Mouse (Mus musculus): Measurements from ENCODE around the gene Hist1h3e.
A peak's percentile ranks its signal among the peaks of the same experiment; 100 is the strongest.

The Hist1h3e gene

DNA sequence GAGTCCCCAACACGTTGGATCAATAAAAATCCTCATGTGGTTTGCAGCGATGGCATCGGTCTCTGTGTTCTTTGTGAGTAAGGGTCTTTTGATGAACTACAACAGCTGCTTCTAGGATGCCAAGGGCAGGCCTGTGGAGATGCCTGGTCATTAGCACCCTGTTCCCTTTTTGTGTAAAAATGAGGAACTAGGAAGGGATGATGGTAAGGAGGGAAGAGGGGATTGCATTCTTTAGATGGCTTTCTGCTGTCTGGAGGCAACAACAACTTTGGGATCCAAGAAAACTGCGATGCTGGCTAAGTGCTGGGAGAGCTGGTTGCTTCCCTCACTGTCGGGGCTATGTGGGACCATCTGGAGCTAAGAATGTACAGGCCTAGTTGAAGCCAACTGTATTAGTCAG lies 23.9 kb downstream of the Hist1h3e start:
- DNase-seq (ENCODE audit: low spot score in 2 of 2) = no peak

DNA sequence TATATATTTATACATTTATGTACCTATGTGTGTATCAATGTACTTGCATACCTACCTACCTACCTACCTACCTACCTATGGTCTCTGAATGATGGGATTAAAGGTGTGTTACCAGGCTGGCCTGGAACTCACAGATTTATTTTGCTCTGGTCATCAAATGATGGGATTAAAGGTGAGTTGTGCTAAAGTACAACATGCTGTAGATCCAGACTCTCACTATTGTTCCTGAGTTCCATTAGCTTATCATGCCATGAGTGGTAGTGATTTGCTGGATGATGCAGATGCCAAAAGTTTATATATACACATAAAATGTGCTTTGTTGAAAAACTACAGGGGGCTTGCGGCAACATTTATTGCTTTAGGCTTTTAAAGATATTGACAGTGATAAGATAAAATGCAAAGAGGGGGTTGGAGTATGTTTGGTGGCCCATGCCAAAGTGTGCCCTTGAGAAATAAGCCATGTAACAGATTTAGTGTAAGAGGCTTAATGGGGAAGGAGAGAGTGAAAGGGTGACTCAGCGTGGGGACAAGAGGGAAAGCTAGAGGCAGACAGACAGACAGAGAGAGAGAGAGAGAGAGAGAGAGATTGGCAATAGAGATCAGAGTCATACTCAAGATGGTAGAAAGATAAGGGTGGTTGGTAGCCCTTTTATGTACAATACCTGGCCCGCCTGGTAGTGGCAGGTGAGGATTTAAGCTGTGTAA lies 25.0 kb downstream of the Hist1h3e start:
- no peak for DNase-seq (ENCODE audit: low spot score in 2 of 2)

DNA sequence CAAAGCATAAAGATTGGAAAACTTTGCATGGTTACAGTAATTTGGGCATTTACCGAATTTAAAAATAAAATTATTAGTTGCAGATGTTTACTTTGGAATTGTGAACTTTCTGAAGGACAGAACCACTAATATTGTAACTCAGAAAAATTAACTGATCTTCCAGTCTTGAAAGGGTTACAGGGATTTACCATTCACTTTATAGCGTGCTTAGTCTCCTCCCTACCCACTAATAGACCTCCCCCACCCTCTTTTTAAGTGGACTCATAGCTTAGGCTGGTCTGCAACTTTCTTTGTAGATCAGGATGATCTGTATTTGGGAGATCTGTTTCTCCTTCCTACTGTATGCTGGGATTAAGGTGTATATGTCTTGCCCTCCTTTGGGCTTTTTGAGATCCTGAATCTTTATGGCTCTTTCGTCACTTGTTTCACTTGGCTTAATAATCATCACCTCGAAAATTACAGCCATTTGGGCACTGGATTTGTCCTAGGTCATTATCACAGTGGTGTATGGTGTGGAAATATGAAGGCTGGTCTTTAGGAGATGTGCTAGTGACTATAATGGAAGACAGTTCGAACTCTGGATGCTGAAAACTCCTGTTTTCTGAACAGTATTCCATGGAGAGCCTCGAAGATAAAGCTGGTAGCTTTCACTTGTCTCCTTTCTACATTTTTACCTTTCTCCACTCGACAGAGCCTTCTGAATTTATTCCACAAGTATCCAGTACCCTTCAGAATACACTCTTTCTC lies 25.9 kb downstream of the Hist1h3e start:
- DNase-seq (ENCODE audit: low spot score in 2 of 2) = no peak

DNA sequence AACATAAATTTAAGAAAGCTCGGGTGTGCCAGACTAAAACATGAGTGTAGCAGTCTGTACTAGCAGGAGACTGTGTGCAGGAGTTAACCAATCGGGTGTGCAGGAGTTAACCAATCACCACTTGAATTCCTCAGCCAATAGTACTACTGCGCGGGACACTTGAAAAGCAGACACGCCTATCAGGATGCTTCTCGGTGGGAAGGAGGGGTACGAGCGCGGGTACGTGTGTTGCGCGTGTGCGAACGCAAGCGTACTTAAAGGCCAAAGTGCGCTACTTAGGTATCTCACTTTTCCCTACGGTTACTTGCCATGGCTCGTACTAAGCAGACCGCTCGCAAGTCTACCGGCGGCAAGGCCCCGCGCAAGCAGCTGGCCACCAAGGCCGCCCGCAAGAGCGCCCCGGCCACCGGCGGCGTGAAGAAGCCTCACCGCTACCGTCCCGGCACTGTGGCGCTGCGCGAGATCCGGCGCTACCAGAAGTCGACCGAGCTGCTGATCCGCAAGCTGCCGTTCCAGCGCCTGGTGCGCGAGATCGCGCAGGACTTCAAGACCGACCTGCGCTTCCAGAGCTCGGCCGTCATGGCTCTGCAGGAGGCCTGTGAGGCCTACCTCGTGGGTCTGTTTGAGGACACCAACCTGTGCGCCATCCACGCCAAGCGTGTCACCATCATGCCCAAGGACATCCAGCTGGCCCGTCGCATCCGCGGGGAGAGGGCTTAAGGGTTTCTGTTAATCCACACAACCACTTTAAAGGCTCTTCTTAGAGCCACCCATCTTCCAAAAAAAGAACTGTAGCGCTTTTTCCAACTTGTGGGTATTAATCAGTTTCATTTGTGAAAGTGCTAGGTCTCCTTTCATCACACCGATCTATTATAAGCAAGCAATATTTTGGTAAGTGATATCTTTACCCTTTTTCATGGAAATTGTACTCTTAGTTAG lies 26.8 kb downstream of the Hist1h3e start, which contains the start of gene Hist1h3g:
Hist1h3g (plus strand) TSS at position 286 of the 939 bp plus-strand sequence.
- DNase-seq (ENCODE audit: low spot score in 2 of 2) = peak; percentile 73 to 82

DNA sequence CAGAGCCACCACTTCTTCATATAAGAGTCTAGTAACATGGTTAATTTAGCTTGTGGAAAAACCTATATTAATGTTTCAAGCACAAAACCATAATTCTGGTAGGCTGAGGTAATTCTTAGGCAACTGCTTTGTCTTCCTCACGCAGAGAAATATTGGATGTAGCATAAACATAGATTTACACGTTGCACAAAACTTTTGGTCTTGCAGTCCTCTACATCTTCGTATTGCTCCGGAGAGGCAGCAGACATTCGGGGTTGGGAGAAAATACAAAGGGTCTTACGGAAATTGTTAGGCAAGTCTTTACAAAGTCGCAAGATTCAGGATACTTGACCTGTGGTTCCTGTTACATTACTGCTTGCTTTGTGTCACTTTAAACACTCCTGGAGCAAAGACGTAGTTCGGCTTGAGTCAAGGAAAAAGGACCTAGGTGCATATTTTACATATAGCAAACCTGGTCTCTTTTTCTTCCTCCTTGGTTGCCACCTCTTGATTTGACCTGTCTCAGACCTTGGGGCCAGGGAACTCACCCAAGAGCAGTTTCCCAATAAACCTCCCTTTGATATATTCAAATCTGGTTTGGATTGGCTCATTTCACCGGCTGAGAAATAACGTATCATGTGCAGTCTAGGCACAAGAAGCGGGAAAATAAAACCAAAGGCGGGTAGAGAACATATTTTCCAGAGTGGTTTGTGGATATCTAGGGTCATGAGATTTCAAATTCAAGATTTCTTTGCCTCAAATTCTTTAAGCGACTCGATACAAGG lies 27.6 kb downstream of the Hist1h3e start:
- no peak for DNase-seq (ENCODE audit: low spot score in 2 of 2)

DNA sequence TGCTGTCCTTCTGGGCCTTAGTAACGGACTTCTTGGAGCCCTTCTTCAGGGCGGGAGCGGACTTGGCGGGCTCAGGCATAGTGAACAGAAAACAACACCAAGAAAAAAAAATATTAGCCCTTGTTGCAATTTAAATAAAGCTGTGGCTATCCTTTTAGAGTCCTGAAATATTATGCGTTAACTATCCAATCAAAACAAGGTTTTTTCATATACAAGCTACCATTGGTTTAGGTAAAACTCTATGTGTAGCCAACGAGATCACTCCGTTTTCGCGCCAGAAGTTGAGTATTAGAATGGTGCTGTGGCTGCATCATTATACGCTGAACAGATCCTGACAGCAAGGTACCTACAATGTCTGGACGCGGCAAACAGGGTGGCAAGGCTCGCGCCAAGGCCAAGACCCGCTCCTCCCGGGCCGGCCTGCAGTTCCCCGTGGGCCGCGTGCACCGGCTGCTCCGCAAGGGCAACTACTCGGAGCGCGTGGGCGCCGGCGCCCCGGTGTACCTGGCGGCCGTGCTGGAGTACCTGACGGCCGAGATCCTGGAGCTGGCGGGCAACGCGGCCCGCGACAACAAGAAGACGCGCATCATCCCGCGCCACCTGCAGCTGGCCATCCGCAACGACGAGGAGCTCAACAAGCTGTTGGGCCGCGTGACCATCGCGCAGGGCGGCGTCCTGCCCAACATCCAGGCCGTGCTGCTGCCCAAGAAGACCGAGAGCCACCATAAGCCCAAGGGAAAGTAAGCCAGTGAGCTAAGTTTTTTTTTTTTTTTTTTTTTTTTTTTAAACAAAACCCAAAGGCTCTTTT lies 28.4 kb downstream of the Hist1h3e start, which contains the start of gene Hist1h2af:
Hist1h2af (plus strand) TSS at position 347 of the 808 bp plus-strand sequence.
- peak; percentile 56 to 68 for DNase-seq (ENCODE audit: low spot score in 2 of 2)

DNA sequence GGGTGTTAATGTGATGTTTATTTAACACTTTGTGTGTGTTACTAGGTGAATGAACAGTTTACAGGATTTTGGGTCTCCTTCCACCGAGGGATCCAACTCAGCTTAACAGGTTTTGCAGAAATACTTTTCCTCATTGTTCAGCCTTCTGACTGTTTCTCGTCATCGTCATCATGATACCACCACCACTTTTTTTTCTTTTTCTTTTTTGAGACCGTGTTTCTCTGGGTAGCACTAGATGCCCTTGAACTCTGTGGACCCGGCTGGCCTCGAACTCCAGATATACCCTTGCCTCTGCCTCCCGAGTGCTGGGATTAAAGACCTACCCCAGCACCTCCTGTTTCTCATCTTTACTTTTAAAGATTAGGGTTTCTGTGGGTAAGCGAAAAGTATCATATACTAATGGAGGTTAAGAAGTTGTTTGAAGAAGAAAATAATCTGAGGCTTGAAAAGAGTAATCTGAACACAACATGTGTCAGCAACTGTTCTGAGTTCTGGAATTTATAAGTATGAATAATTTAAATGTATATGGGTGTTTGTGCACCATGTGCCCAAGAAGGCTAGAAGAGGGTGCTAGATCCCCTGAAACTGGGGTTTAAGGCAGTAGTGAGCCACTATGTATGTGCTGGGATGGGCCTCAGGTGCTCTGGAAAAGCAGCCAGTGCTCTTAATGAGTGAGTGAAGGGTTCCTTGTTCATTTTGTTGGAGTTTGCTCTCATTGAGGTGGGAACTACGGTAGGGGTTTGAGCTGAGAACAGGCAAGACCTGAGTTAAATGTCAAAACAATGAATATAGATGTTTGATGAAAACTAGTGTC lies 29.7 kb downstream of the Hist1h3e start:
- no peak for DNase-seq (ENCODE audit: low spot score in 2 of 2)

DNA sequence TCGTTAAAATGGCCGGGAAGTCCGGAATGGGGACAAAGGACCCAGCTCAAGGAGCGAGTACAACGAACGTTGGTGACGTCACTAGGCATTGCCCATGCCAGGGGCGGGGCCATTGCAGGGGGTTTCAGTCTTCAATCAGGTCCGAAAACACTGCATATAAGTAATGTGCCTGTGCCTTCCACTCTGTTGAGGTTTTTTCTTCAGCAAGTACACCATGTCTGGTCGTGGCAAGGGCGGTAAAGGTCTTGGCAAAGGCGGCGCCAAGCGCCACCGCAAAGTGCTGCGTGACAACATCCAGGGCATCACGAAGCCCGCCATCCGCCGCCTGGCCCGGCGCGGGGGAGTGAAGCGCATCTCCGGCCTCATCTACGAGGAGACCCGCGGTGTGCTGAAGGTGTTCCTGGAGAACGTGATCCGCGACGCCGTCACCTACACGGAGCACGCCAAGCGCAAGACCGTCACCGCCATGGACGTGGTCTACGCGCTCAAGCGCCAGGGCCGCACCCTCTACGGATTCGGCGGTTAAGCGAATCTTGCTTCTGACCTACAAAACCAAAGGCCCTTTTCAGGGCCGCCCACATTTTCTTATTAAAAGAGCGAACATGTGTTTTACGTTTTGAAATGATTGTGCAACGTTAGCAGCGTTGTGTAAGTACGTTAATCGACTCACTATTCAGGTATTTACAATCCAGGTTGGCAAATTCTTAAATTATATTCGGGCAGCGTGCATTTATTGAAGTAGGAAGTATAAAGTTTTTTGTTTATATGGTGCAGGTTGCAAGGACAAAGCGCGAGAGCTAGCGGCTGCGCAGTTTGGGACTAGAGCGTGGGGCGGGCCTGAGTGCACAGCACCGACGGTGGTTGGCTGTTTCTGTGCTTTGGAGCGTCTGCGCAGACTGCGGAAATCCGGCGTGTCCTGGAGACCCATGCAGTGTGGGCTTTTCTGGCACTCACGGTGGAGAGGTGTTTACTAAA lies 31.0 kb downstream of the Hist1h3e start, which contains the start of gene Hist1h4h:
Hist1h4h (plus strand) TSS at position 150 of the 975 bp plus-strand sequence.
- DNase-seq (ENCODE audit: low spot score in 2 of 2) = peak; percentile 93 to 95

DNA sequence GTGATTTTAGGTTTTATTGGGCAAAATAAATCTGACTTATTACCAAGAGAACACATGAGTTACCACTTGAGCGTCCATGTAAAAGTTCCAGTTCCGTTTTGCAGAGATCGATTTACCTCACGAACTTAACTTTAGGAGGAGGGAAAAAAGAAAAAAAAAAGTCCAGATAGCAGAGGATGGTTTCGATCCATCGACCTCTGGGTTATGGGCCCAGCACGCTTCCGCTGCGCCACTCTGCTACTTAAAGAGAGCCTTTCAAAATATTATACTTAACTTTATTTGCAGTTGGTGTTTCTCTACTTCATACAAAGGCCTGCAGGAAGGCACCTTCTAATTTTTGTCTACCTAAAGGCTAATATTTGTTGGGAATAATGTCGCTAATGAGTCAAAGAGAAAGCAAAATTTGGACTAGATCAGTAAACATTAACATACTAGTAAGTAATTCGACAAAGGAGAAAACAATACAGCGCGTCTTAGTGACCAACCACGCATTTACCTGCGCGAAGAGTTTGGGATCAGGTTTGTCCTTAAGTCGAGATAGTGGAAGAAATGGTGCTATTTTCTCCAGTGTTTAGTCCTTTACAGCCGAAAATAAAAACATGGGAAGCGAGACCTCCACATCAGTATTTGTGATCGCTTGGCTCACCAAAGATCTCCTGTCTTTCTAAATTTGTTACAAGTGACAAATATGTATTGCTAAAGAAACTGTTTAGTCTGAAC lies 31.8 kb downstream of the Hist1h3e start:
- peak; percentile 58 to 62 for DNase-seq (ENCODE audit: low spot score in 2 of 2)

DNA sequence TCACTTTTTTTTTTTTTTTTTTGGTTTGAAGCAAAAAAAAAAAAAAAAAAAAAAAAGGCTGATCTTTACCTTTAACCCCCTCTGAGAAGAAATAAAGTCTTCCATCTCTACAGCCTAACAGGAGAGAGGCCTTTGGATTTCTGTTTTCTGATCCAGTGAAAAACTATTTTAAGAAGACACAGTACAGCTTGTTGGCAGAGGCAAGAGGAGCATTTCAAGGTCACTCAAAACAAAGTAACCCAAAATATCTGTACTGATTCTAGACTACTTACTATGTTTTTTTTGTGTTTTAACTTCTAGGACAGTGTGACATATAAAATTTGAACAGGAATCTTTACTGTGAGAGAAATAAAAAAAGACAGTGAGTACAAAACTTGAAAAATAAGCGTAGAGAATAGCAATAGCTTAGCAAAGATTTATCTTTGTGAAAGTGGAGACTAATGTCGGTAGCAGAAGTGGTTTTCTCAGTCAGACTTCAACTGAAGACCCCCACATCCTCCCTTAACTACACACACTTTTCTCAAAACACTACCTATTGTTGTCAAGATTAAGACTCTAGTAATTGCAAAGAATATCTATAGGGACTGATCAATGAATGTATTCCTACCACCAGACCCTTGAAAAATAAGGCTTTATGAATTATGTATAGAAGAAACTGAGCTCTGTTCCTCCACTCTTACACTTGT lies 32.5 kb downstream of the Hist1h3e start:
- no peak for DNase-seq (ENCODE audit: low spot score in 2 of 2)

DNA sequence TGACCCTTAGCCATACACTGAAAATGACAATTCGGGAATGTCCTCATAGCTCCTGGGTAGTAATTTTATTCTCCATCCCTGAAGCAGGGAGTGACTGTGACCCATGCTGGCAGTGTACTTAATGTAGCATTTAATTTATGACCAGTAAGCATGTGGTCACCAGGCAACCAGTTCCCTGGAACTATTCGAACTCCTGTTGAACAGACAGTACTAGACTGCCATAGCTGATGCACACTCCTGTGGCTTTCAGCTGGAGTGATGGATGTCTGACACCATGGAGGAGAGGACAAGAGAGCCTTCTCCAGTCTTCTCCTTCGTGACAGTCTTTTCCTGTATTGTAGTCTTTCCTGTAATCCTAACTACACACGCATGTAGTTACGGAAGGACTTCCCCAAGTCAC lies 33.2 kb downstream of the Hist1h3e start:
- no peak for DNase-seq (ENCODE audit: low spot score in 2 of 2)

DNA sequence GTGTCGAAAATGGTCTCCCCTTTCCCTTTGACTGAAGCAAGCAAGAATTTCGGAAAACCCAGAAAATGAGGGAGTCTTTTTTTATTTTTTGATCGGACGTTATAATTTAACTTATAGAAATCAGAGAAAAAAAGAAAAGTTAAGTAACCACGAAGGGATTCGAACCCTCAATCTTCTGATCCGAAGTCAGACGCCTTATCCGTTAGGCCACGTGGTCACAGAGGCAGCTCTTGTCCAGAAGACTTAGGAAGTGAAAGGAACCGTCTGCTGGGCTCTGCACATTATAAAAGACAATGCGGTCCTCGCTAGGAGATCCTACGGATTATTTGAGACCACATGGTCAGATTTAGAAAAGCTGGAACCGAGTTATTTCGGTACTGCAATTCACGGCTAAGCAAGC lies 35.9 kb downstream of the Hist1h3e start:
- peak; percentile 85 to 89 for DNase-seq (ENCODE audit: low spot score in 2 of 2)

DNA sequence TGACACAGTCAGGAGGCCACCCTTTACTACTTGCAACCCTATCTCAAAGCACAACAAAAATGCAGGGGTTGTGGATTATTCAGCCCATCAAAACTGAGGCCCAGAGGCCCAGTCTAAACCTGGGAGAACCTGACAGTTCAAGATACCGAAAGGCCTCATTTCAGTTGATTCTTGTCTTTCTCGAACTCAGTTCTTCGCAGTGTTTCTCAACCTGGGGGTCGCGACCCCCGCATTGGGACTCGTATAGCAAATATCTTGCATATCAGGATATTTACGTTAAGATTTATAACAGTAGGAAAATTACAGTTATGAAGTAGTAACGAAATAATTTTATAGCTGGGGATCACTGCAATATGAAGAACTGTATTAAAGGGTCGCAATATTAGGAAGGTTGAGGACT lies 36.3 kb downstream of the Hist1h3e start:
- no peak for DNase-seq (ENCODE audit: low spot score in 2 of 2)

DNA sequence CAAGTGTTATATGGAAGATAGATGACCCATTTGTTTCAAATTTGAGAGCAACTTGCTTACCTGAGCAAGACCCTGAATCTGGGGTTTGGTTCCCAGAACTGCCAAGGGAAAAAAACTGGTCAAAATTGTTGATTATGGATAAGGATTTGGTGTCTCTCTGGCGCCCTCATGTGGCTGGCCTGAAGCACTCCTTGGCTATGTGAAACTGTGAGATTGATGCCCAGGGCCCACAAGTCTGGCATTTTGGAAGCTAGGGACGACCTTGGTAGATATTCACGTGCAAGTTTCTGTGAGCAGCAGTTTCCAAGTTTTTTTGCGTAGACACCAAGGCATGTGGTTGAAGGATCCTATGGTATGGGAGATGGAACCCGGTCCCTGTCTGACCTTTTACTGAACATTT lies 37.5 kb downstream of the Hist1h3e start:
- DNase-seq (ENCODE audit: low spot score in 2 of 2) = peak; percentile 55 to 72

DNA sequence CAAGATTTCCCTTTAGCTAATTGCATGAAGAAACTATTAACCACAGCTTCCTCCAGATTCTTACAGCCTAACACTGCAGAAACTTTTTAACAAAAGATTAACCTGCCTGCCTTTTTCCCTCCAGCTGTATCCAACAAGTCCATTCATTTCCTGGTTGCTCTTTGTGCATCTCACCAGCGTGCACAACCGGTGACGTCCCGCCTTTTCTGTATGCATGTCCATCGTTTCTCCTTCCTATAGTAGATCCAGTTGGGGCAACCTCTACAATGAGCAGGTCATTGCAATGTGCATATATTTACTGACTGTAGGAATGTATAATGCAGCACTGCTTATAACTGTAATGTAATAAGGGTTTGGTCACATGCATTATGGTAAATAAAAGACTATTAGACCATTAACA lies 38.2 kb downstream of the Hist1h3e start:
- DNase-seq (ENCODE audit: low spot score in 2 of 2) = no peak

DNA sequence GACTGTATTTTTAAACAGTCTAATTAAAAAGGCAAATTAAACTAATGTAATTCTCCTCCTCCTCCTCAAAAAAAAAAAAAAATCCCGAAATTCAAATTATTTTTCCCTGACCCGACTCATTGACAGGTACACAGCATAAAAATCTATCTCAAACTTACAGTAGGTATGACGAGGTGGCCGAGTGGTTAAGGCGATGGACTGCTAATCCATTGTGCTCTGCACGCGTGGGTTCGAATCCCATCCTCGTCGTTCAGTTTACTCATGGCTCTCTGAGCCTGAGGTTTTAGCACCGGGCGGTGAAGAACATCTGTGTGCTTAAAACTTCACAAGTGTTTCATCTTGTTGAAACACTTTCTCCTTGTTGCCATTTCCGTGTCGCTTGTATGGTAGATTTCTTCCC lies 40.5 kb downstream of the Hist1h3e start:
- DNase-seq (ENCODE audit: low spot score in 2 of 2) = peak; percentile 72 to 78

DNA sequence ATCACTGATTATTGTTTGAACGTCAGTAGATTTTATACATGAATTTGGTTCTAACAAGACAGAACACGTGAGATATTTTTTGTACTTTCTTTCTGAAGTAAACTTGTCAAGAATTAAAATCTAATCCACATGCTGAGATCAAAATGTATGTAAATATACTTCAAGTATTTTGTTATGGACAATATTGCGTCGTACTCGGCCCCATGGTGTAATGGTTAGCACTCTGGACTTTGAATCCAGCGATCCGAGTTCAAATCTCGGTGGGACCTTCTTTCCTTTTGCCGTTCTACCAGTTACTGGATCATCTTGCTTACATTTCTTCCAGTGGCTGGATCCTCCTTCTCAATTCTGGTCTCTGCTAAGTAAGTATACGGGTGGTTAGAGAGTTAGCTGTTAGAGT lies 42.8 kb downstream of the Hist1h3e start:
- peak; percentile 60 to 75 for DNase-seq (ENCODE audit: low spot score in 2 of 2)

All from spleen, postnatal 14 days (tissue).